Mouse (Mus musculus): ENCODE data around the gene Lhx8.

- TF ChIP-seq TCF12 (IDR thresholded peaks at IDR 0.05; ENCODE audit: insufficient read depth, poor library complexity, severe bottlenecking) = no peak
- no peak for TF ChIP-seq POLR2A (IDR thresholded peaks at IDR 0.05; ENCODE audit: insufficient read length, low read depth)
- TF ChIP-seq TCF3 (IDR thresholded peaks at IDR 0.05; ENCODE audit: insufficient read length, low read depth) = no peak
- TF ChIP-seq USF1 (IDR thresholded peaks at IDR 0.05; ENCODE audit: low read depth) = no peak
- TF ChIP-seq MYOD1 (IDR thresholded peaks at IDR 0.05; ENCODE audit: control insufficient read depth in 1 of 3, insufficient read length in 2 of 3, low read depth in 2 of 3) = no peak
- TF ChIP-seq SRF (IDR thresholded peaks at IDR 0.05; ENCODE audit: control insufficient read depth, insufficient read length, low read depth) = no peak
- no peak for TF ChIP-seq E2F4 (IDR thresholded peaks at IDR 0.05; ENCODE audit: insufficient read depth)
- no peak for TF ChIP-seq MYOG (IDR thresholded peaks at IDR 0.05; ENCODE audit: control insufficient read depth in 1 of 3, insufficient read depth in 1 of 3, insufficient read length in 2 of 3, low read depth in 2 of 3)
- TF ChIP-seq CEBPB (IDR thresholded peaks at IDR 0.05; ENCODE audit: insufficient read depth, poor library complexity, severe bottlenecking) = no peak
These were observed 2.4 kb downstream of the Lhx8 start for GRCm38 (mm10) chr3:154327883-154328720.

Data from myocyte (in vitro differentiated cells).